Mouse (Mus musculus) embryonic fibroblast, embryonic 13.5 days (primary cell): ENCODE measurements around the gene Epm2aip1.

Experiments
- CTCF ChIP-seq: IDR thresholded peaks from 2 replicates; pipeline ENCODE4 v1.5.1; 2011; ENCODE audit warnings: mild to moderate bottlenecking, control low read depth, low read length, moderate library complexity, borderline replicate concordance; ENCODE audit not compliant: insufficient read depth
- POLR2A ChIP-seq: IDR thresholded peaks from 2 replicates; pipeline ENCODE4 v1.6.1; 2011; ENCODE audit warnings: low read depth, mild to moderate bottlenecking, control low read depth, low read length, moderate library complexity

GRCm38 (mm10) chr9:111272996-111273785, 1.5 kb downstream of the Epm2aip1 start:
- TF ChIP-seq CTCF (no peak), POLR2A (no peak)
